Mouse (Mus musculus) left cerebral cortex, postnatal 4 days (tissue): ENCODE measurements around the gene Pacrg. TPM values are rescaled to one million over a fixed set of nuclear protein-coding genes. Genes with fewer than 3 reads are reported as not detected.

ENCODE experiments used
- DNase-seq: peaks from one replicate; pipeline ENCODE4 v3.0.0-alpha.2; 2022
- intact Hi-C: fragments of 180-260 bp; cut with DNase I; formaldehyde crosslinking; loops from one replicate; pipeline ENCODE4 v1.15.1; 2025
- total RNA-seq, 2 experiments: library from RNA; stranded (reverse); gene quantifications; 2 replicates each; pipeline ENCODE4 v1.2.3; 2021

Pacrg gene
- total RNA-seq, 2 experiments from 2014 or later = 7.7 to 10.6 TPM

DNA sequence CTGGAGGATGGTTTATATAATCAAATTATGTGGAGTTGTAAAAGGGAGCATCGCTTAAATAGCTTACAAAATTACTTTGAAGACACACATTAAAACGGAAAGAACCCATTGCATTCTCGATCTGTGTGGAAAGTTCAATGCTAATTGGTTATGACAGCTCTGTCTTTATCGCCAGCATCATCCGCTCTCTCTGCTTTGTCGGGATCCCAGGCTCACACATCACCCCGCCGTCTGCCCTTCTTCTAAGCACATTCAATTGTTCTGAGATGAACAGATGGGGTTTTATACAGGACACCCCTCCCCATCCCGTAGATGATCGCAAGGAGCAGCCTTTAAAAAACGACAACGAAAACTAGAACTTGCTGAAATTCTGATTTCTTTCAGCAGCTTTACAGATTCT is 482.8 kb downstream of the Pacrg start:
- peak; percentile 41 for DNase-seq
- intact Hi-C loops = no loop called here

DNA sequence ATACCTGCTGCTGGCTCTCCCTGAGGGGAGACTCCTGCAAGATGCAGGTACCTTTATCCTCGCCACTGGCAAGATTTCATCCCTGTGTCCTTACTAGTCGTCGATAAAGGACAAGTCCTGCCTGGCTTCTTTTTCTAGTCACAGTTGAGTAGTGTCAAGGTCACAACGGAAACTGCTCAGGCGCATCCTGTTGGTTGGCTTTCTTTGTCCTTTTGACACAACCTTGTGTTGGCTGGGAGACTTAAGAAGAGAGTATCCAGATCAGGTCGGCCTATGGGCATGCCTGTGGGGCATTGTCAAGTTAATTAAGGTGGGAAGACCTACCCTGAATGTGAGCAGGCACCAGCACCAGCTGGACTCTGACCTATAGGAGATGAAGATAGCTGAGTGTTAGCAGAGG is 483.8 kb downstream of the Pacrg start:
- no peak for DNase-seq
- intact Hi-C loops = no loop called here

DNA sequence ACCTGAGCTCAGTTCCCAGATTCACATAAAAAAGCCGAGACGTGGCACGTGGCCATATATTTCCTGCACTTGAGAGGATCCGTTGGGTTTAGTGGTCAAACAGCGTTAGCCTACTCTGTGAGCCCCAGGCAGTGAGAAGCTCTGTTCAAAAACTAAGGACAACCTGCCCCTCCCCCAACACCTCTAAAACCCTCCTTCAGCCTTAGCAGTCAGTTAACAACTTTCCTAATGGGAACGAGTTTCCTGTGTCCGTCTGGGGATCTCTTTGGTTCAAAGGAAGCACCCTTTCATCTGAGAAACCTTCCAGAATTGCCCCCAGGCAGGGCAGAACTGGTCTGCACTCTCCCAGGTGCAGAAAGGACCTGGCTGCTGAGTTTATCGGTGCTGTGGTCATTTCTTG is 484.4 kb downstream of the Pacrg start:
- intact Hi-C loops = no loop called here
- peak; percentile 26 for DNase-seq

Other genes starting within 250 kb of the Pacrg start
- gene Prkn, start 73 bp upstream of the Pacrg start, total RNA-seq = 10 to 100 TPM; 12.8 to 16.2 TPM